Mouse (Mus musculus): ENCODE measurements around the gene Rpl35. TPM values are rescaled to one million over a fixed set of nuclear protein-coding genes. Genes with fewer than 3 reads are reported as not detected.

Rpl35 gene
- polyA plus RNA-seq, 1 experiment = 134 TPM

Other genes starting within 250 kb of the Rpl35 start
- gene Nr6a1, start 77.9 kb downstream of the Rpl35 start, polyA plus RNA-seq (2012; rRNA removed) = 6.3 and 6.8 TPM in 2 replicates
- gene Olfml2a, start 73.6 kb downstream of the Rpl35 start, polyA plus RNA-seq (2012; rRNA removed) = 3.3 and 3.8 TPM in 2 replicates
- gene Wdr38, start 8.1 kb downstream of the Rpl35 start, polyA plus RNA-seq (2012; rRNA removed) = 1.6 and 1.7 TPM in 2 replicates
- gene Arpc5l, start 276 bp downstream of the Rpl35 start, polyA plus RNA-seq (2012; rRNA removed) = 45.4 and 61.0 TPM in 2 replicates
- 15.5 and 18.4 TPM in 2 replicates for gene Golga1, start 59.9 kb upstream of the Rpl35 start, polyA plus RNA-seq (2012; rRNA removed)
- 3.3 and 4.0 TPM in 2 replicates for gene Scai, start 185.1 kb upstream of the Rpl35 start, polyA plus RNA-seq (2012; rRNA removed)
- gene Ppp6c, start 220.8 kb upstream of the Rpl35 start, polyA plus RNA-seq (2012; rRNA removed) = 28.7 and 29.7 TPM in 2 replicates

Data from gonadal fat pad, adult 2 months (tissue).